Mouse (Mus musculus): ENCODE data around the gene Lrrc36.

The Lrrc36 gene

DNA sequence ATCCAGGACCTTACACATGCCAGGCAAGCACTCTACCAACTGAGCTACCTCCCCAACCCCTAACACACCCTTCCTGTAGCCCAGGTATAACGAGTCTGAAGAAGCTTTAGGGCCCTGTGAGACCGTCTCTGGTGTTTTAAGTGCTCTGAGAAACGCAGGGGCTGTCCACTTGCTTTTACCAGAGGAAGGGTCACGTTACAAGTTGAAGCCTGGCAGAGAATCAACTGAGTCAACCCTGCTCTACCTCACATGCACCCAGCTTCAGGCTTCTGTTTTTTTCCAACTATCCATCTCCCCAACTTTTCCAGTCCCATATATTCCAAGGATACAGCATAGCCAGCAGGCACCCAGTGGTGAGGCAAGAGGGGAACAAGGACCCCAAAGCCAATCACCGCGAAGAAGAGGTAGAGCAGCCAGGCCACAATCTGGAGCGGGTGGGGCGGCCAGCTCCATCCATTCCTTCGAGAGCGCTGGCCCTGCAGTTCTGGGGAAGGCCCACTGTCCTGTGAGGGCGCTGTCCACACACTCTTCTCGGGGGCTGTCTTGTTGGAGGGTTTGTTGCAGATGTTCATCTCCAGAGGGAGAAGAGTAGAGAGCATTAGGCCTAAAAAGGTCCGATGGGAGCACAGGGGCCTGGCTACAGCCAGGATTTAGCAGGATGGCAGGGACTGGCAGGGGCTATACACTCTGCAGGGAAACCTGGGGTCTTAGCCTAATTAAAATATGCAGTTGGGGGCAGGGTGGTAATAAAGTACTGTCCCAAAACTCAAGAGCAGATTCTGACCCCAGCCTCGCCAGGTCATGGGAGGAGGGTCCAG, 70.0 kb downstream of the Lrrc36 start:
- peak; percentile 82 for DNase-seq (ENCODE audit: low spot score)

DNA sequence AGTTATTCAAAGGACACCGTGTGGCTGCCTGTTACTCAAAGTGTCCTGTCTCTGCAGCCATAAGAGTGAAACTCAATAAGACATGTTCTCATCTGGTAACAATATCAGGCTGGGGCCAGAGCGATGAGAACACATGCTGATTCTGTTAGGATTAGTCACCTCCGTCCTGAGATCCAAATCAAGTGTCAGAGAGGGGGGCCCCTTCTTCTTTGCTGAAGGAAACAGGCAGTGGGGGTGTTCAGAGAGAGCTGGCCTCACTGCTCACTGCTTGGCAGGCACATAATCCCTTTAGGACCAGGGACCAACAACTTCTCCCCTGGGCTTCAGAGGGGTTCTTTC, 70.6 kb downstream of the Lrrc36 start:
- DNase-seq (ENCODE audit: low spot score), result no peak

- peak; percentile 87 for DNase-seq (ENCODE audit: low spot score)
Observed at GRCm38 (mm10) chr8:105484392-105484791, 71.0 kb downstream of the Lrrc36 start.

GRCm38 (mm10) chr8:105488082-105488481, 74.7 kb downstream of the Lrrc36 start:
- DNase-seq (ENCODE audit: low spot score), result no peak

- DNase-seq (ENCODE audit: low spot score), result no peak
Observed at GRCm38 (mm10) chr8:105489281-105489680, 75.9 kb downstream of the Lrrc36 start.

GRCm38 (mm10) chr8:105493495-105493894, 80.1 kb downstream of the Lrrc36 start:
- DNase-seq (ENCODE audit: low spot score), result no peak

DNA sequence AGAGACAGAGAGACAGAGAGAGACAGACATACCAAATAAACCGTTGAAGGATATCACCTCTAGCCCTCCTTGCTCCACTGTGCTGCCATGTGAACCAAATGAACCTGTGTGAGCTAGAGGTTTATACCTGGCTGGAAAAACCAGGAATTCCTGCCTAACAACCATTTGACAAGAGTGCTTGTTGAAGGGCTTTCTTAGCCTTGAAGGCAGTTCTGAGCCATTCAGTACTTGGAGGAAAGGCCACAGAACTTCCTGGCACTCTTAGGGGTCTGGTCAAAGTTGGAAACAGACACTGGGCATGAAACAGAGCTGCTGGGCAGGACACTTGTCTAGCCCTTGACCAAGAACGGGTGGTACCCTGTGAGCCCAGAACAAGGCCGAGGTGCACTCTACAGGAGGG, 81.2 kb downstream of the Lrrc36 start:
- DNase-seq (ENCODE audit: low spot score), result no peak

GRCm38 (mm10) chr8:105495350-105496302, 82.3 kb downstream of the Lrrc36 start:
- DNase-seq (ENCODE audit: low spot score), result no peak

DNA sequence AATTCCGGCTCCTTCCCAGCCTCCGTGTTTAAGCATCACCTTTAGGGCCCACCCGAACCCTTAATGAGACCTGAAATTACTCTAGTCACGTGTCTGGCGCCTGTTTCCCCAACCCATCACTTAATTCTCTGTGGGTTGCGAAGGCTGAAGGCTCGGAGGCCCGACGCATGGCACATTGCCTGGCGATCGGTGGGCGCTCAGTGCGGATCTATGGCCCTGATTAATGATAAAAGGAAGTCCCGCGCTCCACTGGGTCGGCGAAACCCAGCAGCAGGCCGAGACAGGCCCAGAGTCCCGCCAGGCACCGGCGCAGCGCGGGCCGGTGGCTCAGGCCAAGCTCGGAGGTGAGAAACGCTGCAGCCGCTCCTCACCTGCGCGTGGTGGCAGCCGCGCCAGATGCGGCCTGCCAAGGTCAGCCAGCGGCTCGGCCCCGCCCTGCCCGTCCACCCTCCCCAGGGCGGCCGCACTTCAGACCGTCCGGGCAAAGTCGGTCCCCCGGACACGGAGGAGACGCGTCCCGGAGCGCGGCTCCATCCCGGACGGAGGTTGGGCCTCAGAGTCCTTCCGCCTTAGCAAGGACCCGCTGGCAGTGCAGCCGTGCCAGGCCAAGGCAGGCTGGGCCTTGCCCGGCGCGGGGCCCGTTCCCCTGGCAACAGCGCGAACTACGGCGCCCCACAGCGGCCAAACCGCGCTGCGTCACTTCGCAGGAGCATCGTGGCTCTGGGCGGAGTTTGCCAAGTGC, 83.2 kb downstream of the Lrrc36 start, which contains the start of gene Zdhhc1:
TSS of gene Zdhhc1 (minus strand) at position 464 of the 742 bp plus-strand sequence.
- peak; percentile 89 for DNase-seq (ENCODE audit: low spot score)

GRCm38 (mm10) chr8:105499787-105500186, 86.4 kb downstream of the Lrrc36 start:
- no peak for DNase-seq (ENCODE audit: low spot score)

DNA sequence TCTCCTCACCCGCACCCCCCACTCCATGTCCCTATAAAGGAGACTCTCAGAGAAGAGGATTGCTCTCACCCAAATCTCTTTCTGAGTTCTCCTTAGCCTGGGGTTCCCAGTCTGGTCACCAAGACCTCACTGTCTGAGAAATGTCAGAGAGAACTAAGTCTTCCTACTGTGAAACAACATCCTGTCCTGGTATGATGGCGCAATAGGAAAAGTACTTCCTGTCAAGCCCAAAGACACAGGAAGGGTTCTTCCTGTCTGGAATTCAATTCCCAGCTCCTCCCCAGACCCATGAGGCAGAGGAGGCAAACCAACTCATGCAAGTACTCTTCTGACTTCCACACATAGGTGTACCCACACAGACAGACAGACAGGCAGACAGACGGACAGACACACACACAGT, 91.2 kb downstream of the Lrrc36 start:
- no peak for DNase-seq (ENCODE audit: low spot score)

GRCm38 (mm10) chr8:105506977-105507376, 93.6 kb downstream of the Lrrc36 start:
- DNase-seq (ENCODE audit: low spot score), result no peak

DNA sequence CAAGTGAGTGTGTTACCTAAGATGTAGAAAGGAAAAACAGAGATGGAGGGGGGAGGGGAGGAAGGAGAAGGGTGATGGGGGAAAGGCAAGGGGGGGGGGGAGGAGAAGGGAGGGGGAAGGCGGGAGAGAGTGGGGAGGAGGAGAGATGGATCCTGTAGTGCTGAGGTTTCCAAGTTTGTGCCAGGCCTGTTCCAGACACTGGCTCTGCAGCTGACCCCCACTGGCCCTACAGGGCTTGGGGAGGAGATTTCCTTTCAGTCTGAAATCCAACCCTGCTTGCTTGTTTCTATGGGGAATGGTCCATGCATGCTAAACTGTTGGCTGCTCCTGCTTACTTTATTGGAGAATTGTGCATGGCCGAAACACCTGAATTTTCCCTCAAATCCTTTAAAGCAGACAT, 95.4 kb downstream of the Lrrc36 start:
- DNase-seq (ENCODE audit: low spot score), result no peak

GRCm38 (mm10) chr8:105509997-105510735, 96.8 kb downstream of the Lrrc36 start:
- DNase-seq (ENCODE audit: low spot score), result no peak
